Mouse (Mus musculus): Measurements from ENCODE around the gene 4932438H23Rik. TPM values are rescaled to one million over a fixed set of nuclear protein-coding genes. Genes with fewer than 3 reads are reported as not detected.

The 4932438H23Rik gene
- under 1 TPM; 0.59 to 0.96 TPM for total RNA-seq (2021)

DNA sequence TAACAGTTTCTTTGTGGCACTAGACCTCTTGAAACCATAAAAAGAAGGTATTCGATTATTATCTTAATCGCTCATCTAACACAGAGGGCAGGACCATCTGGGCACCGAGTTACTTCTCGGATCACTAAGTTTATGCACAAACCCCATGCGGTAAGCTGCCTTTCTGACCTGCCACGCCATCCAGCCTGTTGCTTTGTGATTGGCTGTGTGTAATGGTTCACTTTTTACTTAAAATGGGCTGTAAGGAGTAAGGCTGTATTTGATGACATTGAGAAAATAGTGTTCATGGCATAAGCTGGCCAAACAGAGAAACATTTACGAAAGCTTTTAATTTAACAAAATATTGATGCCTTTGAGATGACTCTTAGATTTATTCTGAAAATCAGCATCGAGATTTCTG is at the start of gene 4932438H23Rik:
TSS of gene 4932438H23Rik (minus strand) at position 101 of the 400 bp plus-strand sequence.
- intact Hi-C loops (cut with DNase I) = no loop called here
- no peak for DNase-seq (ENCODE audit: low spot score in 2 of 2)

DNA sequence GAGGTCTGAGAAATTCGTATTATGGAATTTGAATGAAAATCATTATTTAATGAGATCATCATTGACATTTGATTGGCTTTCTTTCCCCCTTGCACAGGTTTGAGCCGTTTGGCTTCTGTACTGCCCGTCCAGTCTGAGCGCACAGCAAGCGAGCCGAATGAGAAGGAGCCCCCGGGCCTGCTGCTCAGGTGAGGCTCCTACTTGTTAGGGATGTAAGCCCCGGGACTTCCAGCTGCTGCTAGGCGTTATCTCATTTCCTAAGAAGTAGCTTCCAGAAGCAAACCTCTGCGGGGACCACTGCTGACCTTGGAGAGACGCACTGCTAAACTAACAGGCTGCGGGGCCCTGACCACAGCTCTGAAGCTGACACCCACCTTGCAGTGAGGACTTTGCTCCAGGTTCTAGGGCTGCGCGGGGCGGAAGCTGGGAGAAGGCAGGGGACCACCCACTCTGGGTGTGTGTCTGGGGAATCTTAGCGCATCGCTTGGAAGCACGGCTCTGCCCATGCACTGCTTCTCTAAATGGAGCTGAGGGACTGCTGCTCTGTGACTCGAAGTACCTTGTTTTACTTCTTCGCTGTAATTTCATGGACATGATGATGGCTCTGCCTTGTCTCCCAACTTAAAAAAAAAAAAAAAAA is 46.2 kb upstream of the 4932438H23Rik start:
- DNase-seq (ENCODE audit: low spot score in 2 of 2) = no peak
- intact Hi-C loops (cut with DNase I) = no loop called here

DNA sequence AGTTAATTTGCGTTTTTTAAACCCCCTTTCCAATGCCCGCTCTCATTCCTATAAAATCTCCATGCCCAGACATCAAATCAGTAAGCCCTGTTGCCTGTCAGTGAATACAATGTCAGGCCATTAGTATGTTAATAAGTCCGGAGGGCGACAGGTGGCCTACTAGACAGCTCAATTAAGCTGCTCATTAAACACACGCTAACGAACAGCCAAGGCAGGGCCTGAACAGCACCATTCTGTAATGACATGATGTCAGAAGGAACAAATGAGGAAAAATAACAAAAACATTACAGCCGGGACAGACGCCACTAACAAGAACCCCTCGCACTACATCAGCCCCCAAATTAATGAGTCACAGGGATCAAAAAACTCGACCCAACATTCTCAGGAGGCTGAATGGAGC is 45.5 kb upstream of the 4932438H23Rik start:
- intact Hi-C loops (cut with DNase I) = no loop called here
- no peak for DNase-seq (ENCODE audit: low spot score in 2 of 2)

DNA sequence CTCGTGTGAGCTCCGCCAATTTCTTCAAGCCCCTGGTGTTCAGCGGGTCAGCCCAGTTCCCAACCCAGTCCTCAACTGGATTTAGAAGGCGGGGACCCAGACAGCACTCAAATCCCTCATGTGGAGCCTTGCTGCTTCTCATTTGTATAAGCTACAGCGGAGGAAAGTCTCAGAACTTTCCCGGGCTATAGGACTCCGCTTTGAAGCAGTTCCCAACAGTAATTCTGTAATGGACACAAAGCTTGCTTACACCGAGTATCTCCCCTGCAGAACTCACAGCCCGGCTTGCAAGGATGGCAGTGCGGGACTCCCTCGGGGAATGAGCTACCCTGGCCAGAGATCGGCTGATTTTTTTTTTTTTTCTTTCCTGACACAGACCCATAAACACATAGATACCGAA is 45.1 kb upstream of the 4932438H23Rik start:
- intact Hi-C loops (cut with DNase I) = no loop called here

DNA sequence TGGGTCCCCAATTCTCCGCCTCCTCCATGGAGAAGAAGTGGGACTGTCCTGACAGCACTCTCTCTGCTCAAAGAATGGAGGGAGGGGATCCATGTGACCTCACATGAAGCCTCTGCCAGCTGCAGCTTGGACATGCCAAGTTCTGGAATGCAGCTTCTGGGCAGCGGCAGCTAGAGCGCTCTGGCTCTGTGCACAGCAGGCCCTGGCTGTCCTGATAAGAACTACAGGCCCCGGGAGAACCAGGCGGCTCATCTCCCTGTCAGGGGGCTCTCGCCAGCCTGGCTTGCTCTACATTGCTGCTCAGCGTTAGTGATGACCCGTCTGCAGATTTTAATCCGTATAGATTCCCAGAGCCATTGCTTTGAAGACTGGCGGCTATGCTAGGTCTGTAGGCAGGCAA is 44.6 kb upstream of the 4932438H23Rik start:
- no peak for DNase-seq (ENCODE audit: low spot score in 2 of 2)
- intact Hi-C loops (cut with DNase I) = no loop called here

More for the DNA sequence above, 45.1 kb upstream of the 4932438H23Rik start:
- DNase-seq (ENCODE audit: low spot score in 2 of 2) = no peak

DNA sequence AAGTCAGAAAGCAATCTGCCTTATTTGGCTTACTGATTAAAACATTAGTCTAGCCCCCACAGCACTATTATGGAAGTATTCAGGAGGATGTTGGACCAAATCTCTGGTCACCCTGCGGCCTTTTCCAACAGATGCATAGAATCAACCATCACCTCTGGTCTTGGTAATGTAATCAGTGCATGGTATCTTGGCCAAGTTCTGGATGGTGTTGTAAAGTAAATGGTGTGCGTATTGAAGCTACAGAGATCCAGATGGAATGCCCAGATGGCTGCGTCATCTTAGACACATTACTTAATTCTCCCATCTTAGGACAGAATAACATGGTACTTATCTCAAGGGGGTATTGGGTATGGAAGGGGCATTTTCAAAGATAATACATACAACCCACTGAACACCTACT is 43.8 kb upstream of the 4932438H23Rik start:
- DNase-seq (ENCODE audit: low spot score in 2 of 2) = no peak
- intact Hi-C loops (cut with DNase I) = no loop called here

DNA sequence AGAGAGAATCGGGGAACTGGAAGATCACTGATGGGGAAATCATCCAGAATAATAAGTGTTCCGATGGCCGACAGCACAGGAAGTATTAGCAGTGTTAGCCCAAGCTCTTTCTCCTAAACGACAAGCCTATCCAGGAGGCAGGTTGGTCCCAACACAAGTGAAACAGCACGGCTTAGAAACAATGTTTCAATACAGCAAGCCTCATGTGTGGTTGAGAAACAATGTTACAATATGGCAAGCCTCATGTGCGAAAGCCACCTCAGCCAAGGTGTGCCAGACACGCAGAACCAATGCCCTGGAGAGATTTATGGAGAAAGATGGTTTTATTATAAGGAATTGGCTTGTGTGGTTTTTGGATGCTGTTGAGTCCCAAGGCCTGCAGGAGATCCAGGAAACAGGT is 43.2 kb upstream of the 4932438H23Rik start:
- no peak for DNase-seq (ENCODE audit: low spot score in 2 of 2)
- intact Hi-C loops (cut with DNase I) = no loop called here

DNA sequence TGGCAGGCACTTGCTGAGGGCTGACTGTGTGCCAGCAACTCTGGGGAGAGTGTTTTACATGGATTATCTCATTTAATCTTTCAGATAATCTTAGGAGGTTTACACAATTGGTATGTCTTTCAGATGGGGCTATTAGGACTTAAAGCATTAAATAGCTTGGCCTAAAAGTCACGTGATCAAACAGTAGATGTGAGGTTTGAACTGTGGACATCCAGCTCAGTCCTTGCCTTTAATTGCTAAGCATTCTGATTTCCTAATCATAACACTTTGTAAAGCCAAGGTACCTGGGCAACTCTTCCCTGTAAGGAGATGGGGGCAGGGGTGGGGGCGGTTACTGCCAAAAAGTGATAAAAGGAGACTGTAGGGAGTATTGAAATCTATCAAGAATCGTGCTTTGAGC is 41.7 kb upstream of the 4932438H23Rik start:
- no peak for DNase-seq (ENCODE audit: low spot score in 2 of 2)
- intact Hi-C loops (cut with DNase I) = no loop called here

DNA sequence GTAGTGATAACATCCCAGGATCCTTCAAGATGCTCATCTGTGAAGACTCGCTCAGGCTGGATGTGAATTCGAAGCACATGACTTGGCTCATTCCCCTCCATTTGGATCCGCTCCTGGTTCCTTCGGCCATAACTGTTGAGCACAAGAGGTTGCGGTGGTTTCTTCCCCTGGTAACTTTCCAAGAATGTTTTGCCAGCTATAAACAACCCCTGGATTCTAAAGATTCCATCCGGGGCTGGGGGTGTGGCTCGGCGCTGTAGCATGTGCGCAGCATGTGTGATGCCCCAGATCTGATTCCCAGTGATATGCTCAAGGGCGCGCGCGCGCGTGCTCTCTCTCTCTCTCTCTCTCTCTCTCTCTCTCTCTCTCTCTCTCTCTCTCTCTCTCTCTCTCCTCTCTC is 35.0 kb upstream of the 4932438H23Rik start:
- DNase-seq (ENCODE audit: low spot score in 2 of 2) = no peak
- intact Hi-C loops (cut with DNase I) = no loop called here

DNA sequence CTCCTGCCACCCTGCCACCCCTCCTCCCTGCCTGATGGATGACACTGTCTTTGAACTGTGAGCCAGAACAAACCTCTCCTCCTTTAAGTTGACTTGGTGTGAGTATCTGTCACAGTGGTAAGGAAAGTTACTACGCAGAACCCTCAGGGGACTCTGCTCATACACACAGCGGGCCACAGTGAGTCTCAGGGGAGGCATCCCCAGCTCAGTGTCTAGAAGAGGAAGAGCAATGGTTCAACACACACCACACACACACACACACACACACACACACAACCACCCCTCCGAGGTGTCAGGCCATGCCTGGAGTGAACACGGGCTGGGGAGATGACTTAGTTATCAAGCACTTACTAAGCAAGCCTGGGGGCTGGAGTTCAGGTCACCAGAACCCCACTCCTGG is 33.5 kb upstream of the 4932438H23Rik start:
- intact Hi-C loops (cut with DNase I) = no loop called here
- DNase-seq (ENCODE audit: low spot score in 2 of 2) = no peak

DNA sequence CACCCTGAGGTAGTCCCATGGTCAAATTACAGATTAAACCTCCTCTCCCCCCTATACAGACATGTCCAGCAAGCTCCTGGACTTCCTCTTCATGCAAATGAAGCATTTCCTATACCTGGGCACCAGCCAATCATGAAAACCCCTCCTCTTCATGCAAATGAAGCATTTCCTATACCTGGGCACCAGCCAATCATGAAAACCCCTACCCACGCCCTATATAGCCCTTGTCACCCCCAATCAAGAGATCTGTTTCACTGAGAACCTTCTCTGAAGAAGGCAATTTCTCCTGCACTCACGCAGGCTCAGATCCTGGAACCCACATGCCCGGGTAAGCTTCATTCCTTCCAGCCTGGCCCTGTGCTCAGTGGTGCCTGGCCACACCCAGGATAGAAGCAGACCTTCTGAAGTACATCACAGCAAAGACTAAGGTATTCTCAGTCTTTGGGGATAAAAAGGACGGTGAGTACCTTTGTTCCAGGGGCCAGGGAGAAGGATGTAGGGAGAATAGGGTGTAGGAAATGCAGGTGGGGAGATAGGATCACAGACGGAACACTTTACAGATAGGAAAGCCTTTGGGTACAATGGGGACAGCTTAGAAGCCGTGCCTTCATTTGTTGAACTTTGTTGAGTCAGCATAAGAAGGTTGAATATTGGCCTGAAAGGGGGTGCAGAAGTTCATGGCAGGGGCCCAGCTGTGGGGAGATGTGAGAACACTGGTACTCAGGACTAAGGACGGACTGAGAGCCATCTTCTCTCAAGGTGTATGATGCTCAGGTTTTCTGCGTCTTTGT is 32.0 kb upstream of the 4932438H23Rik start:
- intact Hi-C loops (cut with DNase I) = no loop called here
- DNase-seq (ENCODE audit: low spot score in 2 of 2) = no peak

DNA sequence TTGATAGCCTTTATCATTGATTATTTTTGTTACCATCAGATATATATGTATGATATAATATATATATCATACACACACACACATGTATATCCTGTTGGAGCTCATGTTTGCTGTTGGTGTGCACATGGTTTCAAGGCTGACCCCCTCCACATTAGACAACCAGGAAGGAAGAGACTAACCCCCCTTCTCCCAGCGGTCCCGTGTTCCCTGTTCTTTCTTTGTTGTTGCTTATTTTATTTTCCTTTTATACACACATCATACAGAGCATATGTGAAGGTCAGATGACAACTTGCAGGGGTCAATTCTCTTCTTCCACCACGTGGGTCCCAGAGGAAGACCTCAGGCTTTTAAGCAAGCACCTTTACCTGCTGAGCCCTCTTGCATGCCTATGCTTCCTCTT is 29.3 kb upstream of the 4932438H23Rik start:
- intact Hi-C loops (cut with DNase I) = no loop called here
- no peak for DNase-seq (ENCODE audit: low spot score in 2 of 2)

DNA sequence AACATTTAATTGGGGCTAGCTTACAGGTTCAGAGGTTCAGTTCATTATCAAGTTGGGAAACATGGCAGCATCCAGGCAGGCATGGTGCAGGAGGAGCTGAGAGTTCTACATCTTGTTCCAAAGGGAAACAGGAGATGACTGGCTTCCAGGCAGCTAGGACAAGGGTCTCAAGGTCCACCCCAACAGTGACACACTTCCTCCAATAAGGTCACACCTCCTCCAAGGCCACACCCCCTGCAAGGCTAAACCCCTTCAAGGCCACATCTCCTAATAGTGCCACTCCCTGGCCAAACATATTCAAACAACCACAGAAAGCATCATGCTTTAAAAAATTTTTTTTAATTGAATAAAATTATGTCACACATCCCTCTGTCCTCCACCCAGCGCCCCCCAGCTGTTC is 28.9 kb upstream of the 4932438H23Rik start:
- intact Hi-C loops (cut with DNase I) = no loop called here
- no peak for DNase-seq (ENCODE audit: low spot score in 2 of 2)

DNA sequence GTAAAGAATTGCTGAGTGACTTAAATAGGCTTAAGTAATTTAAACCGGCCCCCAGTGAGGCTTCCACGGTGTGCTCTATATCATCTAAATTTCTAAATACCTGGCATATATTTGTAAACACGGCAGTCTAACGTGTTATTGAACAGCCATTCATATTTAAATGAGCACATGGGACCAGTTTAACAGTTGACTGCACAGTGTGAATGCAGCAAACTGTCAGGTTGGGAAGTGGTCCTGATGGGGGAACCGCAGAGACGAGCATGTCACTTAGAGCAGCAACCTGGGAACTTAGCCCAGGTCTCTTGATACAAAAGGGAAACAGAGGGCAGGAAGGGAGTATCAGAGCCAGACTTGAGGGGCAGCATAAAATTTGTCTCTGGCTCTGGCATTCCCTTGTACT is 25.0 kb upstream of the 4932438H23Rik start:
- intact Hi-C loops (cut with DNase I) = no loop called here
- DNase-seq (ENCODE audit: low spot score in 2 of 2) = no peak

DNA sequence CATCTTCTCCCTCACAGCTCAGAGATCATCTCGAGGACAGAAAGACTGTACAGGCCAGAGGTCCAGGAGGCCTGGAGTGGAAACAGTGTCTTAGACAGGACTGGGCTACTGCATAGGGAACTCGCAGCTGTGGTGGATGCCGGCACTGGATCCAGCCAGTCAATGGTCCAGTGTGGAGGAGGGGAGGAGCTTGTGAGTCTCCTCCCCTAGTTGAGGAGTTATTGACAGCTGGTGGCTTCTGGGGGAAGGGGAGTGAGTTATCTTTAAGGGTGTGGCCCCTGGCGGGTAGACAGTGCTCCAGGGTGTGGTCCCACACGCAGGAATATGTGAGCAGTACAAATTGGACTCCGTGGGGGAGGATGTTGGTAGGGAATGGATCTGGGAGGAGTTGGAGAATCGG is 21.8 kb upstream of the 4932438H23Rik start:
- intact Hi-C loops (cut with DNase I) = no loop called here
- DNase-seq (ENCODE audit: low spot score in 2 of 2) = no peak

DNA sequence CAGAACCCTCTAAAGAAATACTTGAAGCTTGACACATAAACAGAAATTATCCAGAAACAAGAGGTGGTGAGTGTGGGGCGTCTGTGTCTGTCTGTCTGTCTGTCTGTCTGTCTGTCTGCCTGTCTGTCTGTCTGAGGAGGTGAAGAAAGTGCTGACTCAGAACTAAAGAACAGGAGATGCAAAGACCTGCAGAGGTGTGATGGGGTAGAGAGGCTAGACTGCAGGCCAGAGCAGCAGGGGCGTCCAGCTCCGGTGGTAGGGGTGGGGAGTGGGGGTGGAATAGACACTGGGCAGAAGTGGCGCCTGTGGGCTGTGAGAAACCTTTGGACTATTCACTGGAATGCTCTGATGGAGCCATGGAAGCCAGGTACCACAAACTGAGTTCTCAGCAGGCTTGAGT is 21.1 kb upstream of the 4932438H23Rik start:
- intact Hi-C loops (cut with DNase I) = no loop called here
- no peak for DNase-seq (ENCODE audit: low spot score in 2 of 2)

DNA sequence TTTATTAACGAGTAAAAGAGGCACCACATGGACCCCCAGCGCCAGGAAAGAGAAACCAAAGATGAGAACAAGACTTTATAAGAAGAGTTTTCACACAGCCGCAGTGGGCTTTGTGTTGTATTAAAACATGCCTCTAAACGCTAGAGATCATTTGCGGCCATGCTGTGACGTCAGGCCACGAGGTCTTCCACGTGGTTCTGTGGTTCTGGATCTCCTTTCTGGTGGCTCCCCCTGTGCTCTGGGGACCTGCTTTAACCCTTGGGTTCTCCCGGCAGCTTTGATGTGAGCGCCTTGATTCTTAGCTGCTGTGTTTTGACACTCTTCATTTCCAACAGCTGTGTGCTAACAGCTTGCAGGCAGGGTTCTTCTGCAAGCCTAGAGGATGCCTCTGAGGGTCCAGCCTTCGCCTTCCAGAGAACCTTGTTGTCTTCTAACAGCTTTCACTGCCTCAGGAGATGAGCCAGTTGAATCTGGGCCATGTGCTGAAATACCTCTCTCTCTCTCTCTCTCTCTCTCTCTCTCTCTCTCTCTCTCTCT is 16.1 kb upstream of the 4932438H23Rik start:
- intact Hi-C loops (cut with DNase I) = no loop called here
- no peak for DNase-seq (ENCODE audit: low spot score in 2 of 2)

DNA sequence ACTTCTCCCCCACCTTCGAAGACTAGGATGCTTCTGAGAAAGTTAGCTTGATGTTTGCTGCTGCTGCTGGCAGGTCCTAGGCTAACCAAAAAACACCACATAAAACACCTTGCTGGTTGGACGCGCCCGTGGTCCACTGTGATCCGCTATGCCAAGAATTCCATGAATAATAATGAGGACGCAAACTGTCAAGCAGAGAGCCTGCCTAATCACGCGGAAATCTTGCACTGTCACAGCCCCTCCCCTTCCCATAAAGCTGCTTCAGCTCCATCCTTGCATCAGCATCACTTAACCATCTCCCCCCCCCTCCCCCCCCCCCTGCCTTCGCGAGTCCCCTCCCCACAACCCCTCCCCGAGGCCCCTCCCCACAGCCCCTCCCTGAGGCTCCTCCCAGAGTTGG is 12.7 kb upstream of the 4932438H23Rik start:
- intact Hi-C loops (cut with DNase I) = no loop called here

DNA sequence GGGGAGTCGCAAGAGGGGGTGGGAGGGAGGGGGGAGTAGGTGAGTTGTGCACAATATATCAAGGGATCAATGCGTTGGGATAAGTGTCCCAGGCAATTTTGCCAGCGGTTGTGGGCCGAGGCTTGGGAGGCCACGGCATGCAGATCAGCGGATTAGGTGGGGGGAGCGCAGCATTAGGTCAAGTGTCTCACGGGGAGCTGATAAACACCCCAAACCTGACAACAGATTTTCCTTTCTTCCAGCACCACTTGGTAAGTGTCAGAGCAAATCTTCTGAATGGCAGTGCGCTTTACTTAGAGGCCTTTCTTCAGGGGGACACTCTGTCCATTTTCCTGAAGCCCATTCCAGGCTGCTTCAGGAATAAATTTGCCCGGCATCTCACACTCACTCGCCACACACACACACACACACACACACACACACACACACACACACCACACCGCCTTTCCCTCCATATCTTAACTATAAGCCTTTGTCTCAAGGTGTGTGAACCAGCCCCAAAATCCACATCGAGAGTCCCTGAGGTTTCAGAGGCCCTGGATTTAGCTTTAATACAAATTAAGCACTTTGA is 10.6 kb upstream of the 4932438H23Rik start:
- intact Hi-C loops (cut with DNase I) = no loop called here
- DNase-seq (ENCODE audit: low spot score in 2 of 2) = no peak

More for the DNA sequence above, 12.7 kb upstream of the 4932438H23Rik start:
- no peak for DNase-seq (ENCODE audit: low spot score in 2 of 2)

DNA sequence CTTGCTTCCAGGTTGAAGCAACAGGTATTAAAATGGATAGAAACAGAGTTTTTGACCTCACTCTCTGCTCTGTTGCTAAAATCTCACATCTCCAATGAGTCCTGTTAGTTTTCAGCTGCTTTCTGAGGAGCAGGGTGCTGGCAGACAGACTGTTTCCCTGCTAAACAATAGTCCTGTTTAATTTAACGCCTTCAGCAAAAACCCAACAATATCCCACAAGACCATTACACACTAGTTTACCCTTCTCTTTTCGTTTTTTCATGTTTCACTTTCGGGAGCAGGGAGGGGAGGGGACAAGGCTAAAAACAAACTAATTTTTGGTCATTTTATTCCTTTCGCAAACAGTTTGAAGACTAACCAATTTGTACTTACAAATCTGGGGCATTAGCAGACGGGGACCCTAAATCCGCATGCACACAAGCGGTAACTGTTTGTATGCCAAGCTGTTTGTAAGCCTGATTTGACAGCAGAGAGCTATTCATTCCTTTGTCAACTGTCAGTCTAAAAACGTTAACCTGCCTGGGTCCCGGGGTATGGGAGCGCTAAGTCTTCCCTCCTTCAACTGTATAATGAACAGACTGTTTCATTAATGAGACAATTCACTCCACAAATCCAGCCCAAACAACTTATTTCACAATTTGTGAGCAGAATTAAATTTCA is 10.0 kb upstream of the 4932438H23Rik start:
- DNase-seq (ENCODE audit: low spot score in 2 of 2) = no peak
- intact Hi-C loops (cut with DNase I) = no loop called here
